Mouse (Mus musculus): ENCODE results near the gene Ppp6r2. TPM values are rescaled to one million over a fixed set of nuclear protein-coding genes. Genes with fewer than 3 reads are reported as not detected.

The Ppp6r2 gene
- polyA plus RNA-seq, 1 experiment from 2014 or later, result 88.6 TPM

- ATAC-seq (ENCODE audit: low FRiP score, low TSS enrichment) (no peak), DNase-seq (no peak)
- Histone ChIP-seq H3K9me3 (ENCODE audit: control insufficient read depth, low read length) (no peaks in the 10 kb centered on the region), H3K4me2 (ENCODE audit: low read length) (no peak overlapping the region), H3K4me1 (ENCODE audit: control insufficient read depth, insufficient read depth, low read length) (no peaks in the 10 kb centered on the region), H3K36me3 (ENCODE audit: control insufficient read depth, insufficient read depth, low read length) (no peaks in the 10 kb centered on the region), H3K9ac (replicated peaks; ENCODE audit: low read length) (no peak overlapping the region), H3K27ac (replicated peaks; ENCODE audit: low read depth, low read length) (no peak overlapping the region), H3K27me3 (ENCODE audit: control insufficient read depth, insufficient read depth, low read length) (no peaks in the 10 kb centered on the region), H3K4me3 (replicated peaks; ENCODE audit: low read depth, low read length) (no peak overlapping the region)
- 89% methylated on average over 14 of the region's 14 CpGs for WGBS
Measured at GRCm38 (mm10) chr15:89336422-89336821, 125.1 kb downstream of the Ppp6r2 start.

Small RNA genes within 50 kb of the gene (microRNA-seq; reads per million reads assigned to microRNA genes)
- 7.8 reads per million, percentile 32 among the genes with 10 or more reads in this experiment for gene Mir6958
- 0.88 reads per million for gene Mir6959
- gene Mir7118, result 1.0 reads per million

Other genes starting within 250 kb of the Ppp6r2 start
- gene Mlc1, start 232.5 kb upstream of the Ppp6r2 start, polyA plus RNA-seq (2014; fragmentation: Nextera tagmentation; extraction: Ambion mirVana), result 6.4 and 7.6 TPM in 2 replicates
- gene Mov10l1, start 228.6 kb upstream of the Ppp6r2 start, polyA plus RNA-seq (2014; fragmentation: Nextera tagmentation; extraction: Ambion mirVana), result not detected in 2 replicates
- gene Panx2, start 151.8 kb upstream of the Ppp6r2 start, polyA plus RNA-seq (2014; fragmentation: Nextera tagmentation; extraction: Ambion mirVana), result 6.6 and 7.9 TPM in 2 replicates
- 38.7 and 39.7 TPM in 2 replicates for gene Trabd, start 136.4 kb upstream of the Ppp6r2 start, polyA plus RNA-seq (2014; fragmentation: Nextera tagmentation; extraction: Ambion mirVana)
- 23.8 and 23.9 TPM in 2 replicates for gene Selenoo, start 122.5 kb upstream of the Ppp6r2 start, polyA plus RNA-seq (2014; fragmentation: Nextera tagmentation; extraction: Ambion mirVana)
- gene Tubgcp6, start 88.4 kb upstream of the Ppp6r2 start, polyA plus RNA-seq (2014; fragmentation: Nextera tagmentation; extraction: Ambion mirVana), result 18.0 and 18.2 TPM in 2 replicates
- gene Hdac10, start 82.9 kb upstream of the Ppp6r2 start, polyA plus RNA-seq (2014; fragmentation: Nextera tagmentation; extraction: Ambion mirVana), result 18.2 and 20.3 TPM in 2 replicates
- gene Mapk12, start 70.8 kb upstream of the Ppp6r2 start, polyA plus RNA-seq (2014; fragmentation: Nextera tagmentation; extraction: Ambion mirVana), result 4.1 and 4.6 TPM in 2 replicates
- 23.7 and 27.9 TPM in 2 replicates for gene Mapk11, start 61.9 kb upstream of the Ppp6r2 start, polyA plus RNA-seq (2014; fragmentation: Nextera tagmentation; extraction: Ambion mirVana)
- gene Plxnb2, start 30.8 kb upstream of the Ppp6r2 start, polyA plus RNA-seq (2014; fragmentation: Nextera tagmentation; extraction: Ambion mirVana), result 86.4 and 107 TPM in 2 replicates
- gene Dennd6b, start 15.1 kb upstream of the Ppp6r2 start, polyA plus RNA-seq (2014; fragmentation: Nextera tagmentation; extraction: Ambion mirVana), result 85.2 and 117 TPM in 2 replicates
- 103 and 109 TPM in 2 replicates for gene Sbf1, start 103.8 kb downstream of the Ppp6r2 start, polyA plus RNA-seq (2014; fragmentation: Nextera tagmentation; extraction: Ambion mirVana)
- gene Adm2, start 111.2 kb downstream of the Ppp6r2 start, polyA plus RNA-seq (2014; fragmentation: Nextera tagmentation; extraction: Ambion mirVana), result not detected in 2 replicates
- not detected in 2 replicates for gene Miox, start 122.8 kb downstream of the Ppp6r2 start, polyA plus RNA-seq (2014; fragmentation: Nextera tagmentation; extraction: Ambion mirVana)
- gene Lmf2, start 144.1 kb downstream of the Ppp6r2 start, polyA plus RNA-seq (2014; fragmentation: Nextera tagmentation; extraction: Ambion mirVana), result 18.3 and 23.9 TPM in 2 replicates
- gene Ncaph2, start 144.2 kb downstream of the Ppp6r2 start, polyA plus RNA-seq (2014; fragmentation: Nextera tagmentation; extraction: Ambion mirVana), result 106 and 111 TPM in 2 replicates
- 12.2 and 20.7 TPM in 2 replicates for gene Sco2, start 162.3 kb downstream of the Ppp6r2 start, polyA plus RNA-seq (2014; fragmentation: Nextera tagmentation; extraction: Ambion mirVana)
- 2.7 and 3.0 TPM in 2 replicates for gene Tymp, start 165.5 kb downstream of the Ppp6r2 start, polyA plus RNA-seq (2014; fragmentation: Nextera tagmentation; extraction: Ambion mirVana)
- gene Odf3b, start 167.7 kb downstream of the Ppp6r2 start, polyA plus RNA-seq (2014; fragmentation: Nextera tagmentation; extraction: Ambion mirVana), result 0.74 and 0.82 TPM in 2 replicates
- gene Klhdc7b, start 173.4 kb downstream of the Ppp6r2 start, polyA plus RNA-seq (2014; fragmentation: Nextera tagmentation; extraction: Ambion mirVana), result 0.08 TPM in 1 of 2 replicates, not detected in the other
- gene Syce3, start 198.9 kb downstream of the Ppp6r2 start, polyA plus RNA-seq (2014; fragmentation: Nextera tagmentation; extraction: Ambion mirVana), result not detected in 2 replicates
- gene Cpt1b, start 214.3 kb downstream of the Ppp6r2 start, polyA plus RNA-seq (2014; fragmentation: Nextera tagmentation; extraction: Ambion mirVana), result 0.97 and 1.5 TPM in 2 replicates
- gene C730034F03Rik, start 218.0 kb downstream of the Ppp6r2 start, polyA plus RNA-seq (2014; fragmentation: Nextera tagmentation; extraction: Ambion mirVana), result 3.5 and 4.6 TPM in 2 replicates
- gene Gm44502, start 218.1 kb downstream of the Ppp6r2 start, polyA plus RNA-seq (2014; fragmentation: Nextera tagmentation; extraction: Ambion mirVana), result not detected in 2 replicates
- 76.3 and 84.0 TPM in 2 replicates for gene Chkb, start 218.4 kb downstream of the Ppp6r2 start, polyA plus RNA-seq (2014; fragmentation: Nextera tagmentation; extraction: Ambion mirVana)
- 57.6 and 61.6 TPM in 2 replicates for gene Mapk8ip2, start 242.4 kb downstream of the Ppp6r2 start, polyA plus RNA-seq (2014; fragmentation: Nextera tagmentation; extraction: Ambion mirVana)